Mouse (Mus musculus) limb, embryonic 14.5 days (tissue): ENCODE data around the gene Scaf8. TPM values are rescaled to one million over a fixed set of nuclear protein-coding genes. Genes with fewer than 3 reads are reported as not detected.

Experiments used
- ATAC-seq: fragments of 200-750 bp; cut with Nextera tagmentation; 2 replicates; pipeline ENCODE4 v1.8.0; 2017; ENCODE audit warnings: low read depth, moderate number of reproducible peaks, moderate TSS enrichment; ENCODE audit not compliant: low FRiP score
- DNase-seq: peaks from one replicate; pipeline ENCODE4 v3.0.0-alpha.2; 2015; ENCODE audit warnings: low spot score
- H3K27ac ChIP-seq: fragments of 300-500 bp; sonication (generic); replicated peaks from 2 replicates; pipeline ENCODE4 v1.5.1; 2014; ENCODE audit warnings: low read depth, mild to moderate bottlenecking, low read length, moderate library complexity, mixed read lengths
- H3K27me3 ChIP-seq: fragments of 300-500 bp; sonication (generic); 2 replicates; pipeline ENCODE4 v1.6.1; 2014; ENCODE audit warnings: low read length, mixed read lengths; ENCODE audit not compliant: control insufficient read depth, insufficient read depth
- H3K36me3 ChIP-seq: fragments of 300-500 bp; sonication (generic); 2 replicates; pipeline ENCODE4 v1.6.1; 2014; ENCODE audit warnings: mild to moderate bottlenecking, low read length, moderate library complexity, mixed read lengths; ENCODE audit not compliant: control insufficient read depth, insufficient read depth
- H3K4me1 ChIP-seq: fragments of 300-500 bp; sonication (generic); 2 replicates; pipeline ENCODE4 v1.6.1; 2014; ENCODE audit warnings: antibody characterized with exemption, low read length, mixed read lengths; ENCODE audit not compliant: control insufficient read depth, insufficient read depth
- H3K4me2 ChIP-seq: fragments of 300-500 bp; sonication (generic); replicated peaks from 2 replicates; pipeline ENCODE4 v1.6.1; 2014; ENCODE audit warnings: low read depth, mild to moderate bottlenecking, low read length, moderate library complexity; ENCODE audit not compliant: severe bottlenecking
- H3K4me3 ChIP-seq: fragments of 300-500 bp; sonication (generic); replicated peaks from 2 replicates; pipeline ENCODE4 v1.5.1; 2014; ENCODE audit warnings: low read length
- H3K9ac ChIP-seq: fragments of 300-500 bp; sonication (generic); 2 replicates; pipeline ENCODE4 v1.6.1; 2014; ENCODE audit warnings: mild to moderate bottlenecking, low read depth, low read length, moderate library complexity; ENCODE audit not compliant: severe bottlenecking
- H3K9me3 ChIP-seq: fragments of 300-500 bp; sonication (generic); 2 replicates; pipeline ENCODE4 v1.6.1; 2016; ENCODE audit warnings: low read length; ENCODE audit not compliant: control insufficient read depth
- POLR2A ChIP-seq: fragments of 200-500 bp; IDR thresholded peaks from 2 replicates; pipeline ENCODE4 v1.8.0; 2012; ENCODE audit warnings: inconsistent platforms, mild to moderate bottlenecking, moderate library complexity, borderline replicate concordance; ENCODE audit not compliant: insufficient read depth, insufficient read length; ENCODE audit errors: extremely low read depth
- WGBS: fragments of 180-500 bp; shearing (Covaris S2); extraction: QIAGEN DNeasy Blood & Tissue Kit; methylation state at CpG from one replicate; pipeline ENCODE4 v1.1.7; 2014; 5-methylcytosine and 5-hydroxymethylcytosine counted together
- polyA plus RNA-seq, 2 experiments: library from polyadenylated mRNA; depleted of rRNA in 1 of 2; stranded (reverse) in 1 of 2; unstranded in 1 of 2; fragments of >200 nt; fragmentation: Nextera tagmentation in 1 of 2; extraction: Ambion mirVana in 1 of 2; gene quantifications; 2 replicates each; pipeline versions ENCODE4 v1.2.1 to v1.2.3; 2012 to 2014

Scaf8 gene
- polyA plus RNA-seq, 2 experiments = 23.6 to 40.5 TPM

DNA sequence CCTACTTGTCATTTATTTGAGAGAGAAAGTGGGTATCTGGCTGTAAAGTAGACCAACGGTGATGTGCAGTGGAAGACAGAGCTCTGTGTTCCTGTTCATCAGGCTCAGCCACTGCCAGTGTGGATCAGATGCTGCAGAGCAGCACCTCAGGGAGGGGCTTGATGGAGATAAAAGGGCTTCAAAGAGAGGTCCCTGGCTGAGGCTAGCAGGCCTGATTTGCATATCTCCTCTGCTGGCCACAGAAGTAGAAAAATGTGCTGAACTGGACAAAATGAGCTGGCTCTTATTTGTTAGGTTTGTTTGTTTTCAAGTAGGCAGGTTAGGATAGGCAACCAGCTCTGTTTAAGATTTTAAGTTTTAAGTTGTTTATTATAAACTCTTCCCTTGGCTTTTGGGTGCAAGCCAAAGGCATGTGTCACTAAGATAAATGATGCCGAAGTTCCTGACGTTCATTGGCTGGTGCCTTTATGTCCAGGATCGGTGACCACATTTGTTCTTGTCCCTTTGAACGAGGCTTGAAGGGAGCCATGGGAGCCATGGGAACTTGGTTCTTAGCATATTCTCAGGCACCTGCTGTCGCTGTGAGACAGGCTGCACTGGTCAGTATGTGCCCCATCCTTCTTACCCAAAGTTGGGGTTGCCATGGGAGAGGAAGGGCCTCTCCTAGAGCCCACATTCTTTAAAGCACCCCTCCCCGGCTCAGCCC is 132.0 kb downstream of the Scaf8 start:
- 48% methylated on average over 7 of the region's 7 CpGs for WGBS
- no peaks in the 10 kb centered on the region for H3K9me3 ChIP-seq
- no peak overlapping the region for H3K27ac ChIP-seq
- no peak for ATAC-seq
- no peak overlapping the region for H3K9ac ChIP-seq
- no peak for DNase-seq
- H3K4me1 ChIP-seq = no peaks in the 10 kb centered on the region
- H3K4me3 ChIP-seq = no peak overlapping the region
- H3K27me3 ChIP-seq = no peaks in the 10 kb centered on the region
- H3K4me2 ChIP-seq = no peak overlapping the region
- TF ChIP-seq POLR2A = no peak
- H3K36me3 ChIP-seq = 0 out of 2 replicates have a peak, but pooled peaks cover 4% of the 10 kb centered on the region

Other genes with a start within 250 kb of the Scaf8 start
- 22.3 and 25.9 TPM in 2 replicates for gene Tiam2, start 211.6 kb downstream of the Scaf8 start, polyA plus RNA-seq (2012; rRNA removed)
- gene Tiam2, start 211.6 kb downstream of the Scaf8 start, polyA plus RNA-seq (2014; fragmentation: Nextera tagmentation; extraction: Ambion mirVana) = 21.1 and 25.6 TPM in 2 replicates